Mouse (Mus musculus): ENCODE results near the gene Gna11. TPM values are rescaled to one million over a fixed set of nuclear protein-coding genes. Genes with fewer than 3 reads are reported as not detected.

Gene Gna11
- polyA plus RNA-seq, 1 experiment, result not detected

DNA sequence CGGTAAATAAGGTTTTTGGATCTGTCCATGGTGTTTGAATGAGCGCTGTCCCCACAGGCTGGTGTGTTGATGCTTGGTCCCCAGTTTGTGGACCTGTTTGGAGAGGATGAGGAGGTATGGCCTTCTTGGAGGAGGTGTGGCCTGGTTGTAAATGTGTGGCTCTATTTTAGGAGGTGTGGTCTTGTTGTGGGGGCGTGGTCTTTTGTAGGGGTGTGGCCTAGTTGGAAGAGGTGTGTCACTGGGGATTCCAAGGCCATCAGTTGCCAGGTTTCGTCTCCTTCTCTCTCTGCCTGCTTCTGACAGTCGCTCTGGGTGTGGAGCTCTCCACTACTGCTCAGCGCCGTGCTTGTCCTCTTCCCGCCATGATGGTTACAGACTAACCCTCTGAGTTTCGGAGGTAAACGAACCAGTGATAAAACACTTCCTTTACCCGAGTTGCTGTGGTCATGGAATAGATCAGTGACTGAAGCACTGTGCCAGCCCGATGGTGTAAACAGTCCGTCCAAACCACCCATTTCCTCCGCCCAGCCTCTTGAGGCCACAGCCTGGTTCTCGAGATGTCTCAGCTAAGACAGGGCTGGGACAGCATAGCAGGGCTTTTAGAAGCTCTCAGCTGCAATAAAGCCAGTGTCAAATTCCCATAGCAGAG, 39.9 kb downstream of the Gna11 start:
- Histone ChIP-seq H3K4me1 (ENCODE audit: control insufficient read depth, insufficient read depth, low read length) (peaks cover 8% of the 10 kb centered on the region; the same call in 1 of the 2 replicates), H3K27ac (ENCODE audit: insufficient read depth, low read depth, low read length) (no peak overlapping the region), H3K4me3 (ENCODE audit: insufficient read depth, low read depth, low read length) (no peak overlapping the region)
- TF ChIP-seq POLR2A (IDR thresholded peaks at IDR 0.05; ENCODE audit: insufficient read depth, low read depth, low read length) (no peak), CTCF (IDR thresholded peaks at IDR 0.05; ENCODE audit: insufficient read depth, low read depth, low read length) (no peak)
- WGBS, result 87% methylated on average over 15 of the region's 15 CpGs

GRCm38 (mm10) chr10:81502658-81503057, 42.3 kb downstream of the Gna11 start:
- 6% methylated on average over 36 of the region's 36 CpGs for WGBS
- TF ChIP-seq POLR2A (IDR thresholded peaks at IDR 0.05; ENCODE audit: insufficient read depth, low read depth, low read length) (no peak), CTCF (IDR thresholded peaks at IDR 0.05; ENCODE audit: insufficient read depth, low read depth, low read length) (peak; percentile 96)
- Histone ChIP-seq H3K4me3 (ENCODE audit: insufficient read depth, low read depth, low read length) (peak overlapping the region; percentile 48), H3K27ac (ENCODE audit: insufficient read depth, low read depth, low read length) (no peak overlapping the region), H3K4me1 (ENCODE audit: control insufficient read depth, insufficient read depth, low read length) (peaks cover 8% of the 10 kb centered on the region; the same call in 1 of the 2 replicates)

- Histone ChIP-seq H3K4me3 (ENCODE audit: insufficient read depth, low read depth, low read length) (no peak overlapping the region), H3K4me1 (ENCODE audit: control insufficient read depth, insufficient read depth, low read length) (peaks cover 8% of the 10 kb centered on the region; the same call in 1 of the 2 replicates), H3K27ac (ENCODE audit: insufficient read depth, low read depth, low read length) (peak overlapping the region; percentile 42; the same call in 1 of the 2 replicates)
- WGBS, result 57% methylated on average over 5 of the region's 5 CpGs
- TF ChIP-seq POLR2A (IDR thresholded peaks at IDR 0.05; ENCODE audit: insufficient read depth, low read depth, low read length) (no peak), CTCF (IDR thresholded peaks at IDR 0.05; ENCODE audit: insufficient read depth, low read depth, low read length) (no peak)
Measured at GRCm38 (mm10) chr10:81501863-81502262, 43.1 kb downstream of the Gna11 start.

- TF ChIP-seq POLR2A (IDR thresholded peaks at IDR 0.05; ENCODE audit: insufficient read depth, low read depth, low read length), result no peak
- TF ChIP-seq CTCF (IDR thresholded peaks at IDR 0.05; ENCODE audit: insufficient read depth, low read depth, low read length), result no peak
- Histone ChIP-seq H3K4me3 (ENCODE audit: insufficient read depth, low read depth, low read length) (peak within 1 kb of the TSS; percentile 20; the same call in 1 of the 2 replicates), H3K27ac (ENCODE audit: insufficient read depth, low read depth, low read length) (no peak within 1 kb of the TSS; the same call in 1 of the 2 replicates), H3K4me1 (ENCODE audit: control insufficient read depth, insufficient read depth, low read length) (peaks cover 14% of the 10 kb centered on the region)
- WGBS, result 80% methylated on average over 3 of the region's 3 CpGs
Measured at GRCm38 (mm10) chr10:81500032-81500431, 45.0 kb downstream of the Gna11 start, which contains the start of gene S1pr4. TSS of gene S1pr4 (minus strand) at chr10:81500132.

- peaks cover 21% of the 10 kb centered on the region for H3K4me1 ChIP-seq (ENCODE audit: control insufficient read depth, insufficient read depth, low read length)
- H3K27ac ChIP-seq (ENCODE audit: insufficient read depth, low read depth, low read length), result no peak overlapping the region; the same call in 1 of the 2 replicates
- WGBS, result 77% methylated on average over 23 of the region's 23 CpGs
- TF ChIP-seq POLR2A (IDR thresholded peaks at IDR 0.05; ENCODE audit: insufficient read depth, low read depth, low read length) (no peak), CTCF (IDR thresholded peaks at IDR 0.05; ENCODE audit: insufficient read depth, low read depth, low read length) (no peak)
- H3K4me3 ChIP-seq (ENCODE audit: insufficient read depth, low read depth, low read length), result peak overlapping the region; percentile 20; the same call in 1 of the 2 replicates
Measured at GRCm38 (mm10) chr10:81499250-81499901, 45.6 kb downstream of the Gna11 start.

GRCm38 (mm10) chr10:81498316-81499249, 46.4 kb downstream of the Gna11 start:
- 88% methylated on average over 38 of the region's 38 CpGs for WGBS
- Histone ChIP-seq H3K4me3 (ENCODE audit: insufficient read depth, low read depth, low read length) (peak overlapping the region; percentile 20; the same call in 1 of the 2 replicates), H3K27ac (ENCODE audit: insufficient read depth, low read depth, low read length) (no peak overlapping the region), H3K4me1 (ENCODE audit: control insufficient read depth, insufficient read depth, low read length) (peaks cover 28% of the 10 kb centered on the region)
- no peak for TF ChIP-seq CTCF (IDR thresholded peaks at IDR 0.05; ENCODE audit: insufficient read depth, low read depth, low read length)
- TF ChIP-seq POLR2A (IDR thresholded peaks at IDR 0.05; ENCODE audit: insufficient read depth, low read depth, low read length), result no peak

DNA sequence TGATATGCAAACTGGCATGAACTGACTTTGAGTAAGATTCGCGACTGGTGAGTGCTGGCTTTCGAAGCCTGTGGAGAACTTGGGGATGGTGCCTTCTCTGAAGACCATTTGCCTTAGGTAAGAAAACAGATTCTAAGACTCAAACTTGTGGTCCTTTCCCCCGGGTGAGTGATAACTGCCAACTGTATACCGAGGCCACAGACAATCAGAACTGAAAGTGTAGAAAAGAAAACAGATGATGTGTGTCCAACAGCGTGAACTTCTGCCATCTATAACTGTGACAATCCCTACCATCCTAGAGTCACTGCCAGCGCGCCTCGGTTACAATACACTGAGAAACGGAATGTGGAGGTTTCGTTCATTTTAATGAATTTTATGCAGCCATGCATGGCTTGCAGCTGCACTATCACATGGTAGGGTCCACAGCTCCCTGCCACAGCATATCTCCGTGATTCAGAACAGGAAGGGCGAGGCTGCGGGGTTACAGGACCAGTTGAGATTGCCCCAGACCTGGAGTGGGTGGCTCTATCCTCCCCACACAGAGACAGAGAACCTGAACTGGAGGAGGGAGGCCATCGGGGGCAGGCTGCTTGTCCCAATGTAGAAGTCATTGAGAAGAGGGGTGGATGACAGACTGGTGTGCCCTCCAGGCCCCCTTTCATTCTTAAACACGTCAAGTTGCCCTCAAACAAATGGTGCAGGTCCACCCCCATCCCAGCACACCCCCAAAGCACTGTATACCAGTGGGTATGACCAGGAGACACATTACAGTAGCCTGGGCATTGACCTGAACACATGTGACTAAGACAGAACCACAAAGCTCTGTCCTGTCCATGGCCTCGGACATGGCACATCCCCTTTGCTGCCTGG, 47.4 kb downstream of the Gna11 start:
- H3K4me3 ChIP-seq (ENCODE audit: insufficient read depth, low read depth, low read length), result no peak overlapping the region
- 79% methylated on average over 17 of the region's 17 CpGs for WGBS
- TF ChIP-seq POLR2A (IDR thresholded peaks at IDR 0.05; ENCODE audit: insufficient read depth, low read depth, low read length), result no peak
- TF ChIP-seq CTCF (IDR thresholded peaks at IDR 0.05; ENCODE audit: insufficient read depth, low read depth, low read length), result no peak
- no peak overlapping the region for H3K27ac ChIP-seq (ENCODE audit: insufficient read depth, low read depth, low read length)
- H3K4me1 ChIP-seq (ENCODE audit: control insufficient read depth, insufficient read depth, low read length), result peaks cover 25% of the 10 kb centered on the region

DNA sequence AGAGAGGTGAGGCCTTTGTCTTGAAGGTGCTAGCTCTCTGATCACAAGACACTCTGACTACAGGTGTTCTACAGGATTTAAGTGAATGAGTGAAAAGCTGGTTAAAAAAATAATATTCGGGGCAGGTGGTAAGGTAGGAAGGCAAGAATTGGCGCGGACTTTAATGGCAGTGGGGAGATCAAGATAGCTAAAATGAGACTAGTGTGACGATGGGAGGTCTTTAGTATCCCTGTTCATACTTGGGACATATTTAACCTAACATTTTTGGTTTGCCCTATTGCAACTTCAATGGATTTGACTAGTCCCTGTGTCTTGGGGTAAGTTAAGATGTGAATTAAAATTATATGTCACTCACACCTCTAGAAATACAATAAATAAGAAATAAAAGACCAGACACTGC, 48.0 kb downstream of the Gna11 start:
- WGBS, result 21% methylated on average over 4 of the region's 4 CpGs
- TF ChIP-seq POLR2A (IDR thresholded peaks at IDR 0.05; ENCODE audit: insufficient read depth, low read depth, low read length), result no peak
- TF ChIP-seq CTCF (IDR thresholded peaks at IDR 0.05; ENCODE audit: insufficient read depth, low read depth, low read length), result no peak
- H3K4me1 ChIP-seq (ENCODE audit: control insufficient read depth, insufficient read depth, low read length), result peaks cover 21% of the 10 kb centered on the region
- no peak overlapping the region for H3K27ac ChIP-seq (ENCODE audit: insufficient read depth, low read depth, low read length)
- H3K4me3 ChIP-seq (ENCODE audit: insufficient read depth, low read depth, low read length), result no peak overlapping the region
